Mouse (Mus musculus): ENCODE results near the gene Fbxw9. TPM values are rescaled to one million over a fixed set of nuclear protein-coding genes. Genes with fewer than 3 reads are reported as not detected.
A peak's percentile ranks its signal among the peaks of the same experiment; 100 is the strongest.

Fbxw9 gene
- total RNA-seq, 2 experiments from 2014 or later, result 3.2 to 4.4 TPM

DNA sequence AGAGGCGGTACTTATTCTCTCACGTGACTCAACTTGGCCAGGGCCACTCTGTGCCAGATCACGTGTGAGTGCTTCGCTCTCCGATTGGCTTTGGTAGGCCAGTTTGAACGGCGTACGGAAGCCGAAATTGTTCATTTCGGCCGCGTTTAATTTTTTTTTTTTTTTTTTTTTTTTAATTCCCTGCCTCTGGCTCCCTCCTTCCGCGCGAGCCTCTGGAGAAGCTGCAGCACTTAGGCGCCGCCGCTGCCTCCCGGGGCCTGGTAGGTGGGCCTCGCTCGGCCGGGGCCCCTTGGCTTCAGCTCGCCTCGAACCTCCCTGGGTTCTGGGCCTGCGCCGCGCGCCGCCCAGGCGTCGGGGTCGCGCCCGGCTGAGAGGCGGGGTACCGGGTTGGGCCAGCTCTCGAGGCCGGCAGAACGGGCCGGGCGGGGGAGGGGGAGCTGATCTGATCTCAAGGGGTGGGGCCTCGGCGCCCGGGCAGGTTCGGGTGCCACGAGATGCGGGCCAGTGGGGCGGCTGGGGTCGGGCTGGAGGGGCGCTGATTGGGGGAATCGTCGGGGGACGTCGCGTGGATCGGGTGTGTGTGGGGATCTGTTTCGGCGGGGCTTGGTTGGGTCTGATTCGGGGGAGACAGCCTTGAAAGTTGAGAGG, 23.0 kb upstream of the Fbxw9 start, which contains the start of gene Tnpo2:
TSS of gene Tnpo2 (plus strand) at position 198 of the 648 bp plus-strand sequence.
- peak; percentile 74 for ATAC-seq (replicated peaks; ENCODE audit: poor library complexity)

- ATAC-seq (replicated peaks; ENCODE audit: poor library complexity), result peak; percentile 15
These were observed 22.5 kb upstream of the Fbxw9 start for GRCm38 (mm10) chr8:85037366-85037680.

GRCm38 (mm10) chr8:85037681-85038531, 21.9 kb upstream of the Fbxw9 start:
- ATAC-seq (replicated peaks; ENCODE audit: poor library complexity), result peak; percentile 21; the same call in 1 of the 2 replicates

GRCm38 (mm10) chr8:85043619-85044018, 16.2 kb upstream of the Fbxw9 start:
- no peak for ATAC-seq (replicated peaks; ENCODE audit: poor library complexity)

DNA sequence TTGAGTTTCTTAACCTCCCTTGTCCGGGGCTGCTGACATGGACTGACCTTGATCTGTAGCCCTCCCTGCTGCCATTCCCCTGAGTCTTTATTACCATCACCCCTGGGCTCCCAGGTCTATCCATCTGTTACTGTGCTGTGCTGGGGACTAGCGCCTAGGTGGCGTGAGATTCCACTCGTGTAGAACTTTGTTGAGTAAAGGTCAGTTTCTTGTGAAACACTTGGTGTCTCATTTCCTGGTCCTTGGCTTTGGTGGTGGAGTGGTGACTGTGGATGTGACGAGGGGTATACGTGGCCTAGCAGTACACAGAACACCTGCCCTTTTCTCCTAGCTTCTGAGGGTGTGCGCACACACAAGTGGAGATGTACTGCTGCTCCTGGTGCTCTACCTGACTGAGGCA, 2.5 kb upstream of the Fbxw9 start:
- ATAC-seq (replicated peaks; ENCODE audit: poor library complexity), result no peak

GRCm38 (mm10) chr8:85062603-85063002, 2.7 kb downstream of the Fbxw9 start:
- no peak for ATAC-seq (replicated peaks; ENCODE audit: poor library complexity)

DNA sequence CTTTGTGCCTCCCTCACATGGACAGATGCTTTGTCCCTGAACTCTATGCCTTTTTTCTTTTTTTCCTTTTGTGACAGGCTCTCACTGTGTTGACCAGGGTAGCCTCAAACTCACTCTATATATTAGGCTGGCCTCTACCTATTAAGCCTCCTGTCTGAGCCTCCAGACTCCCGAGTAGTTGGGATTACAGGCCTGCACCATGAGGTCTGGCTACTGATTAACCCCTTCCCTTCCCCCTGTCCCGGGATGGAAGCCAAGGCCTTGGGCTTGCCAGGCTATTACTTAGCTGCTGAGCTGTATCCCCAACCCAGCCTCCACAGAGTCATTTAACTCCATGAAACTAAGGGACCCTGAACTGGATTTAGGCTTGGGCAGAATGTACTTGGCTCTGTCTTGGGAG, 5.4 kb downstream of the Fbxw9 start:
- ATAC-seq (replicated peaks; ENCODE audit: poor library complexity), result no peak

DNA sequence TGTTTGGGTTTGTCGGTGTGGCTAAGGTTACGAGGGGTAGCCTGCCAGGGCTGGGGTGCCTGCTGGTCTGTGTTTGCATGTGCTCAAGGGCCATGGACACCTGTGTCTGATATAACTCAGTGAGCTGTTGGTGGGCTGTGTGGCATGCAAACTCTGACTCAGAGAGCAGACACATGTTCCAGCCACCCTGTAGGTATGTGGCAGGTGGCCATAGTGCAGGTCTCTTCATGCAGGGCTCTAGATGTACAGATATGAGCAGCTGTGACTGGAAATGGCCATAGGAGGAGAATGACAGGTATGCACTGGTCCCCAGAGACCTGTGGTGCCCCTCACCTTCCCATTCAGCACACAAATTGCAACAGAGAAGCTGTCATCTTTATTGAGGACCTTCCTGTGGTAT, 7.3 kb downstream of the Fbxw9 start:
- ATAC-seq (replicated peaks; ENCODE audit: poor library complexity), result no peak

DNA sequence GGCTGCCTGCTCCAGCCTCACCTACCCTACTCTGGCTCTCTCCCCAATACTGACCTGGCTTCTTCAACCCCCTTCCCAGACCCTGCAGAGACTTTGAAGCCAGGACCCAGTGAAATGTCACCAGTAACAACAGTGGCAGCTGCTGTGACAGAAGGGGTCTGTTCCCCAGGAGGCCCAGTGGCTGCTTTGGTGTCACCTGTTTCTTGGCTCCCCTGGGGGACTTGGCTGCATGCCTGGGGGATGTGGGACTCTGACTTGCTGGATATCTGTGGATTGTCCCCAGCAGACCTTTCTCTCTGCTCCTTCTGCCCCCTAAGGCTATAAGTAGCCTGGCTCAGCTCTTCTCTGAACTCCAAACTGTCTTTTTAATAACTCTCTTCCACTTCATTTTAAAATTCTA, 8.1 kb downstream of the Fbxw9 start, which contains the start of gene Gm5741:
TSS of gene Gm5741 (minus strand) at position 1 of the 400 bp plus-strand sequence.
- no peak for ATAC-seq (replicated peaks; ENCODE audit: poor library complexity)

DNA sequence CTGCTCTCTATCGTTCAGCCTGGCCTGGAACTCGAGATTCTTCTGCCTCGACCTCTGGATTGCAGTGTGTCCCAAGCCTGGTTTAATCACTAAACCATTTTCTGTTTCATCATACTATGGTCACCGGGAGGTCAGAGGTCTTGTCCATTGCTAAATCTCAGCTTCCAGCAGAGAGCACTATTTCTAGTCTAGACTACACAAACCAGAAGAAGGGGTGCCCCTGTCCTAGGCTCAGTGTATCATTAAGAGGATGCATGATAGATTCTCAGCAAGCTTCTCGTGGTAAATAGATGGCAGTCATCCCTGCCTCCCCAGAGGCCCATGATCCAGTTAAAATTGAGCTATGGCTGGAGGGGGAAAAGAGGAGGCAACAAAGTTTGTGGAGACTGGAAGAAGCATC, 11.2 kb downstream of the Fbxw9 start:
- ATAC-seq (replicated peaks; ENCODE audit: poor library complexity), result 0 out of 2 replicates have a peak, but pooled peaks have one; percentile 2

DNA sequence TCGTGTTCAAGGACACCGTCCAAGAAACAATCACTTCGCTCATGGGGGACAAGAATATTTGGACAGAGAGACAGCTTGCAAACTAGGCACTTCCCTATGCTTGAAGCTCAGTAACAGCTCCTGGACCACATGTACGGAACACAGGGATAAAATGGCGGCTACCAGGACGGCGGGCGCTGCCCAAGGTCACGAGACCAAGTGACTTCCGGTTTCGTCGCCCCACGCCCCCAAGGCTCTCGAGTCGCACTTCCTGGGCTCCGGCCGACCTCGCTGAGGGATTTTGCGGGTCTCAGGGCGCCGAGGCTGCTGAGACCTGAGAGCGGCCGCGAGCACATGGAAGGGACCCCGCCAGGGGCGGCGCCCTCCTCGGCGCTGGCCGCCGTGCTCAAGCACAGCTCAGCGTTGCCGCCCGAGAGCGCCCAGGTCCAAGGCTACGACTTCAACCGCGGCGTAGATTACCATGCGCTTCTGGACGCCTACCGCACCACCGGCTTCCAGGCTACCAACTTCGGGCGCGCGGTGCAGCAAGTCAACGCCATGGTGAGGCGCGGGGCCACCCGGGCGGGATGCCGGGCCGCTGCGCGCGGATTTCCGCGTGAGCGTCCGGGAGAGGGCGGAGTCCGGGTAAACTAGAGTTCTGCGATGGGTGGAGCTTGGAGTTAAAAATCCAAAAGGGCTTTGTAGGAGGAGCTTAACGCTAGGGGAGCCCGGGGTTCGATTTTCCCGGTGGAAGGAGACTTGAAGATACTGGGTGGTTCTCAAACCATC, 11.8 kb downstream of the Fbxw9 start, which contains the start of gene Dhps:
TSS of gene Dhps (plus strand) at position 244 of the 768 bp plus-strand sequence.
- ATAC-seq (replicated peaks; ENCODE audit: poor library complexity), result peak; percentile 89

GRCm38 (mm10) chr8:85072364-85072929, 12.6 kb downstream of the Fbxw9 start:
- no peak for ATAC-seq (replicated peaks; ENCODE audit: poor library complexity)

DNA sequence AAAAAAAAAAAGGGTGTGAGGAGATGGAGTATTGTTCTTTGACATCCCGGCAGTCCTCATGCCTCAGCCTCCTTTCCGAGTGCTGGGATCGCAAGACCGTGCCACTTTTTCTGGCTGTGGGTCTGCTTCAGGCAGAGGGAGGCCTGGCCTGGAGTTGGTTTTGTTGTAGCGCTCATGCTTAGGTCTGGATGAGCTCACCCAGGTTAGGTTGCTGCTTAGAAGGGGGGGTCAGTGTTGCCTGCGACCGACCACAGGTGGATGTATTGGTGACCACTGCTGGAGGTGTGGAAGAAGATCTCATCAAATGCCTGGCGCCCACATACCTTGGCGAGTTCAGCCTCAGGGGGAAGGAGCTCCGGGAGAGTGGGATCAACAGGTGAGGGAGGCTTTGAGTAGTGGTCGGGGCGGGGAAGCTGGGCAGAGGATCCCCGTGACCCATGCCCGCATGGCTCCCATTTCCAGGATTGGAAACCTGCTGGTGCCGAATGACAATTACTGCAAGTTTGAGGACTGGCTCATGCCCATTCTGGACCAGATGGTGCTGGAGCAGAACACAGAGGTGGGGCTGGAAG, 13.3 kb downstream of the Fbxw9 start:
- no peak for ATAC-seq (replicated peaks; ENCODE audit: poor library complexity)

- ATAC-seq (replicated peaks; ENCODE audit: poor library complexity), result no peak
These were observed 14.3 kb downstream of the Fbxw9 start for GRCm38 (mm10) chr8:85074167-85074566.

DNA sequence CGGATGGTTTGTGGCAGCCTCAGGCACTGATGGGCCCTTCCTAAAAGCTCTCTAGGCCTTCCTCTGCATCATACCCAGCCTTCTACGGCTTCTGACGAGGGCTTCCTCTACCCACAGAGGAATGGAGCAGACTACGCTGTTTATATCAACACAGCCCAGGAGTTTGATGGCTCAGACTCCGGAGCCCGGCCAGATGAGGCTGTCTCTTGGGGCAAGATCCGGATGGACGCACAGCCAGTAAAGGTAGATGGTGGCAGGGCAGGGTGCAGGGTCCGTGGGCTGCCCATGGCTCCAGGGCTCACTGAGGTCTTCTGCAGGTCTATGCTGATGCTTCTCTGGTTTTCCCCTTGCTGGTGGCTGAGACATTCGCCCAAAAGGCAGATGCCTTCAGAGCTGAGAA, 14.8 kb downstream of the Fbxw9 start:
- no peak for ATAC-seq (replicated peaks; ENCODE audit: poor library complexity)

- ATAC-seq (replicated peaks; ENCODE audit: poor library complexity), result no peak
These were observed 16.1 kb downstream of the Fbxw9 start for GRCm38 (mm10) chr8:85076001-85076400.

- peak; percentile 64 for ATAC-seq (replicated peaks; ENCODE audit: poor library complexity)
These were observed 17.1 kb downstream of the Fbxw9 start for GRCm38 (mm10) chr8:85076993-85077392.

GRCm38 (mm10) chr8:85080214-85080531, 20.3 kb downstream of the Fbxw9 start:
- ATAC-seq (replicated peaks; ENCODE audit: poor library complexity), result no peak

- ATAC-seq (replicated peaks; ENCODE audit: poor library complexity), result peak; percentile 17; the same call in 1 of the 2 replicates
These were observed 20.8 kb downstream of the Fbxw9 start, which contains the start of gene Wdr83os for GRCm38 (mm10) chr8:85080532-85081215. Gene Wdr83os, plus strand, starts transcription at chr8:85080740.

GRCm38 (mm10) chr8:85081216-85081555, 21.3 kb downstream of the Fbxw9 start, which contains the start of gene Wdr83:
Gene Wdr83, minus strand, starts transcription at chr8:85081306.
- peak; percentile 64 for ATAC-seq (replicated peaks; ENCODE audit: poor library complexity)
